Mouse (Mus musculus) kidney, adult 11 months (tissue): Measurements from ENCODE around the gene Olfr692.
A peak's percentile ranks its signal among the peaks of the same experiment; 100 is the strongest.

Source experiments
- DNase-seq: peaks from one replicate; pipeline ENCODE4 v3.0.0; 2022

Olfr692 gene

DNA sequence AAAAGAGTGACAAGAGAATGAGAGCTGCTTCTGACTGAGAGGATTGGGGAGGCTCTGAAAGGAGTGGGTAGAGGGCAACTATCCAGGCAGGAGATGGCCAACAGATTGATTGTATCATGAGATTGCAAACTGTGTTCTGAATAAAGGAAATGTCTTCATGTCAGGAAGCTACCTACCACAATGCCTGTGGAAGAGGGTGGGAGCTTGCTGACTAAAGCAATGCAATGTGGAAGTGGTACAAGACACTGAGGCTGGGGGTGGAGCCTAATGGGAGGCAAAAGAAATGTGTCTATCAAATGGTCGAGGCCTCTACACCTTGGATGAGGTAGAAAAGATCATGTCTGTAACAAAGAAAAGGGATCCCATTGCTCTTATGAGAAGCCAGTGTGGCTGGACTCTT is 38.3 kb downstream of the Olfr692 start:
- DNase-seq = no peak

GRCm38 (mm10) chr7:105411874-105412632 is 44.0 kb downstream of the Olfr692 start:
- peak; percentile 67 for DNase-seq

- no peak for DNase-seq
These were observed 46.4 kb downstream of the Olfr692 start for GRCm38 (mm10) chr7:105414385-105414784.

DNA sequence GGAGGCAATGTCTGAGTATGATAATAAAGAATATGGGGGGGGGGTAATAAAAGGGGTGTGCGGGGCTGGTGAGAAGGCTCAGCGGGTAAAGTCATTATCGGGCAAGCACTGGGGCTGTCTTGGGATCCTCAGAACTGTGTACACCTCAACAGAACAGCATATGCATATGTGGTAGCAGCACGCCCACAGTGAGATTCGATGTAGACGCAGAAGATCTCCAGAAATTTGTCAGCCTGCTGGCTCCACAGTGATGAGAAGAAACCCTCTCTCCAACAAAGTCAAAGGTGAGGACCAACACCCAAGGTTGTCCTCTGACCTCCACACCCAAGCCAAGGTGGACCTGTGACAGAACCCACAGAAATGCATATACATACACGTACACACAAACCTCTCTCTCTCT is 48.5 kb downstream of the Olfr692 start:
- DNase-seq = no peak

DNA sequence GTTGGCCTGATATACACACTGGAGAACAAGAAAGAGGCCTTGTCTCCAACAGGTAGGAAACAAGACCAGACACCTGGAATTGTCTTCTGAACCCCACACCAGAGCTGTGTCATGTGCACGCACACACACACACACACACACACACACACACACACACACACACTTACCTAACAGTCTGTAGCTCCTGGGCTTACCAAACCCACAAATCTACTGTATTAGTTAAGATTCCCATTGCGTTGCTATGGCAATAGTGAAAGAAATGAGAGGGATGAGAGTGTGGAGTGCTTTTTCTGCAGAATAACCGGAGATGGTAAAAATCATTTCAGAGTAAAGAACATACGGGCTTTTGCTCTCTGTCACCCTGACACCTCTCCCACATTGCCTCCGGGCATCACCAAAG is 50.1 kb downstream of the Olfr692 start:
- no peak for DNase-seq
